Mouse (Mus musculus) spleen, adult 2 months (tissue): ENCODE data around the gene Stil.

Source experiments
- CTCF ChIP-seq: fragments of 200-500 bp; IDR thresholded peaks from 2 replicates; pipeline ENCODE4 v1.5.1; 2011; ENCODE audit warnings: mild to moderate bottlenecking, inconsistent platforms; ENCODE audit not compliant: insufficient read depth, insufficient read length, insufficient replicate concordance; ENCODE audit errors: extremely low read depth
- POLR2A ChIP-seq: fragments of 200-500 bp; IDR thresholded peaks from 2 replicates; pipeline ENCODE4 v1.6.1; 2011; ENCODE audit warnings: low read depth, low read length, inconsistent platforms

DNA sequence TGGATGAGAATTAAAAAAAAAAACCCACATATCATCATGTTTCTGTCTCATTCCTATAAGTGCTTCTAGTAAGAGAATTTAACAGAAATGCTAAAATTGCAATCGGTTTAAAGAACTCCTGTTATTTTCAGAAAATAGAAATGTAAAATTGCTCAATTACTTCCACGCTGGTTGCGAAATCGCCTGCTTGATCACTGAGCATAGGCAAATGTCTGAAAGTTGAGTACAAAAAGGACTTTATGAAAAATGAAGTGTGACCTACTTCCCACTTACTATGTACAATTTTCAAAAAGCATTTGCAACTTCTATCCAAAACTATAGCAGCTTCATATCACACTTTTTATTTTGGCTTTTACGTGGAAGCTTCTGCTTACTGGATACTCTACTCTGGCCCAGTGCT lies 29.2 kb upstream of the Stil start:
- TF ChIP-seq POLR2A = no peak
- no peak for TF ChIP-seq CTCF
